Mouse (Mus musculus) limb, embryonic 11.5 days (tissue): Measurements from ENCODE around the gene Arhgef18. TPM values are rescaled to one million over a fixed set of nuclear protein-coding genes. Genes with fewer than 3 reads are reported as not detected.

Experiments
- polyA plus RNA-seq: library from polyadenylated mRNA; unstranded; fragments of >200 nt; fragmentation: Nextera tagmentation; extraction: Ambion mirVana; gene quantifications from 2 replicates; pipeline ENCODE4 v1.2.1, GENCODE M21; 2014

Arhgef18 gene
- polyA plus RNA-seq, 1 experiment from 2014 or later, result 8.2 TPM

Other genes with a start within 250 kb of the Arhgef18 start
- 34.9 and 37.9 TPM in 2 replicates for gene Insr, start 113.4 kb upstream of the Arhgef18 start, polyA plus RNA-seq
- not detected in 2 replicates for gene A430078G23Rik, start 39.6 kb upstream of the Arhgef18 start, polyA plus RNA-seq
- 2.9 and 3.8 TPM in 2 replicates for gene Pex11g, start 74.7 kb downstream of the Arhgef18 start, polyA plus RNA-seq
- 0.13 TPM in 1 of 2 replicates, not detected in the other for gene Tex45, start 77.9 kb downstream of the Arhgef18 start, polyA plus RNA-seq
- gene Zfp358, start 100.1 kb downstream of the Arhgef18 start, polyA plus RNA-seq, result 28.3 and 39.0 TPM in 2 replicates
- 44.1 and 46.5 TPM in 2 replicates for gene Mcoln1, start 107.5 kb downstream of the Arhgef18 start, polyA plus RNA-seq
- 13.4 and 15.7 TPM in 2 replicates for gene Pnpla6, start 122.4 kb downstream of the Arhgef18 start, polyA plus RNA-seq
- 3.9 and 4.1 TPM in 2 replicates for gene C330021F23Rik, start 175.0 kb downstream of the Arhgef18 start, polyA plus RNA-seq
- 6.0 and 7.4 TPM in 2 replicates for gene Camsap3, start 194.3 kb downstream of the Arhgef18 start, polyA plus RNA-seq
- gene Xab2, start 228.3 kb downstream of the Arhgef18 start, polyA plus RNA-seq, result 61.3 and 68.1 TPM in 2 replicates
- 106 and 107 TPM in 2 replicates for gene Pet100, start 228.5 kb downstream of the Arhgef18 start, polyA plus RNA-seq
- gene Pcp2, start 232.5 kb downstream of the Arhgef18 start, polyA plus RNA-seq, result 2.6 and 4.5 TPM in 2 replicates
- 20.3 and 27.9 TPM in 2 replicates for gene Stxbp2, start 237.9 kb downstream of the Arhgef18 start, polyA plus RNA-seq